Mouse (Mus musculus): Measurements from ENCODE around the gene Ptpn5.
A peak's percentile ranks its signal among the peaks of the same experiment; 100 is the strongest.

The Ptpn5 gene

GRCm38 (mm10) chr7:47059339-47059738 lies 74.1 kb downstream of the Ptpn5 start:
- H3K36me3 ChIP-seq (ENCODE audit: control insufficient read depth, insufficient read depth, low read length, poor library complexity, severe bottlenecking): no peaks in the 10 kb centered on the region
- no peaks in the 10 kb centered on the region for H3K27me3 ChIP-seq (ENCODE audit: control insufficient read depth, insufficient read depth, low read length, poor library complexity, severe bottlenecking)
- DNase-seq (ENCODE audit: low read depth, low spot score): no peak

DNA sequence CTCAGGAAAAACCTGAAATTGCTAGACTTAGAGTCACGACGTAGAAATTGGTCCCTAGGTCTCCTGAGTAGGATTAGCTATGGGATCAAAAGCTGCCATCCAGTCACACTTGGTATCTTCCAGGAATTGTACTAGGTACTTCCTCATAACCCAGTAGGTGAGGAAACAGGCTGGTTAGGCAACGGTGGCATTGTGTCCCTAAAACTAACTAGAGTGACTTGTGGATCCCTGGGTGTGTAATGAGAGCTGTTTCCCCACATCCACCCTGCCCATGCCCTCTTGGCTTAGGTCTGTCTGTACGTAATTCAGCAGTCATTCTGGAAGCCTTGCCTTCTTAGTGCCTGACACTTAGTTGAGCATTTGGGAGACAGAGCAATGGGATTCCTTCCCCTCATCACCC lies 77.2 kb downstream of the Ptpn5 start:
- no peaks in the 10 kb centered on the region for H3K27me3 ChIP-seq (ENCODE audit: control insufficient read depth, insufficient read depth, low read length, poor library complexity, severe bottlenecking)
- DNase-seq (ENCODE audit: low read depth, low spot score): no peak
- no peaks in the 10 kb centered on the region for H3K36me3 ChIP-seq (ENCODE audit: control insufficient read depth, insufficient read depth, low read length, poor library complexity, severe bottlenecking)

DNA sequence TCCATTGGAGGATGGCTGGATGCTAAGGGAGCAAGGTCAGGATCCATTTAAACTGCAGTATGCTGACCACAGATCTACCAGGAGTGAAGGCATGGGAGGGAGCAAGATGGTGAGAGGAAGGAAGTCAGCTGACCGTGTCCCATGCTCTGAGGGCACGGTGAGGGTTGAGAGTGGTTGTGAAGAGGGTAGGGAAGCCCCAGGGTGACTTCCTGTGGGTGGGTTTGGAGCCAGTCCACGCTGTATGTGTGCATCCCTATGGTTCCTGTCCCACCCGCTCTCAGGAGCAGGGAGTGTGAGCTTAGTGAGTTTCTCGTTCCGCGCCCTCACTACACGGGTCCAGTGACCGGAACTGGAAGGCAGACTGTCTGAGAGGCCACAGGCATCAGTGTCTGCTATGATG lies 77.7 kb downstream of the Ptpn5 start:
- peak; percentile 26 for DNase-seq (ENCODE audit: low read depth, low spot score)
- H3K36me3 ChIP-seq (ENCODE audit: control insufficient read depth, insufficient read depth, low read length, poor library complexity, severe bottlenecking): no peaks in the 10 kb centered on the region
- no peaks in the 10 kb centered on the region for H3K27me3 ChIP-seq (ENCODE audit: control insufficient read depth, insufficient read depth, low read length, poor library complexity, severe bottlenecking)

GRCm38 (mm10) chr7:47054666-47055065 lies 78.8 kb downstream of the Ptpn5 start:
- no peak for DNase-seq (ENCODE audit: low read depth, low spot score)
- Histone ChIP-seq H3K27me3 (ENCODE audit: control insufficient read depth, insufficient read depth, low read length, poor library complexity, severe bottlenecking) (no peaks in the 10 kb centered on the region), H3K36me3 (ENCODE audit: control insufficient read depth, insufficient read depth, low read length, poor library complexity, severe bottlenecking) (no peaks in the 10 kb centered on the region)

DNA sequence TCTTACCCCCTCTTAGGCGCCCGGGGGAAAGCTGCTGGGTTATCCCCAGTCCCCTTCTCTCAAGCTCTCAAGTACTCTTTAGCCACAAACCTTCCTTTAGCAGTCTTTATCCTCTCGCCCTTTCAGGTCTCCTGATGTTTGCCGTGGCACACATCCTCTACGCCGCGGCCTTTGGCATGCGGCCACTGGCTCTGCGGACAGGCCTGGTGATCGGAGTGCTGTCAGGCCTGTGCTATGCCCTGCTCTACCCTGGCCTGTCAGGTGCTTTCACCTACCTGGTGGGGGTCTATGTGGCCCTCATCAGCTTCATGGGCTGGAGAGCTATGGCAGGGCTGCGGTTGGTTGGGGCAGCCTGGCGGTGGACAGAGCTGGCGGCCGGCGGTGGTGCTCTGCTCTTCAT lies 80.2 kb downstream of the Ptpn5 start:
- Histone ChIP-seq H3K36me3 (ENCODE audit: control insufficient read depth, insufficient read depth, low read length, poor library complexity, severe bottlenecking) (no peaks in the 10 kb centered on the region), H3K27me3 (ENCODE audit: control insufficient read depth, insufficient read depth, low read length, poor library complexity, severe bottlenecking) (no peaks in the 10 kb centered on the region)
- no peak for DNase-seq (ENCODE audit: low read depth, low spot score)

- Histone ChIP-seq H3K36me3 (ENCODE audit: control insufficient read depth, insufficient read depth, low read length, poor library complexity, severe bottlenecking) (no peaks in the 10 kb centered on the region), H3K27me3 (ENCODE audit: control insufficient read depth, insufficient read depth, low read length, poor library complexity, severe bottlenecking) (no peaks in the 10 kb centered on the region)
- DNase-seq (ENCODE audit: low read depth, low spot score): no peak
Measured at GRCm38 (mm10) chr7:47052276-47052675, 81.2 kb downstream of the Ptpn5 start.

GRCm38 (mm10) chr7:47051404-47052151 lies 81.9 kb downstream of the Ptpn5 start:
- Histone ChIP-seq H3K27me3 (ENCODE audit: control insufficient read depth, insufficient read depth, low read length, poor library complexity, severe bottlenecking) (no peaks in the 10 kb centered on the region), H3K36me3 (ENCODE audit: control insufficient read depth, insufficient read depth, low read length, poor library complexity, severe bottlenecking) (no peaks in the 10 kb centered on the region)
- DNase-seq (ENCODE audit: low read depth, low spot score): peak; percentile 72

- Histone ChIP-seq H3K27me3 (ENCODE audit: control insufficient read depth, insufficient read depth, low read length, poor library complexity, severe bottlenecking) (no peaks in the 10 kb centered on the region), H3K36me3 (ENCODE audit: control insufficient read depth, insufficient read depth, low read length, poor library complexity, severe bottlenecking) (no peaks in the 10 kb centered on the region)
- DNase-seq (ENCODE audit: low read depth, low spot score): no peak
Measured at GRCm38 (mm10) chr7:47050766-47051165, 82.7 kb downstream of the Ptpn5 start.

- peak; percentile 96 for DNase-seq (ENCODE audit: low read depth, low spot score)
- Histone ChIP-seq H3K27me3 (ENCODE audit: control insufficient read depth, insufficient read depth, low read length, poor library complexity, severe bottlenecking) (no peaks in the 10 kb centered on the region), H3K36me3 (ENCODE audit: control insufficient read depth, insufficient read depth, low read length, poor library complexity, severe bottlenecking) (no peaks in the 10 kb centered on the region)
Measured at GRCm38 (mm10) chr7:47050366-47050765, 83.1 kb downstream of the Ptpn5 start, which contains the start of gene Tmem86a. TSS of gene Tmem86a (plus strand) at chr7:47050601.

DNA sequence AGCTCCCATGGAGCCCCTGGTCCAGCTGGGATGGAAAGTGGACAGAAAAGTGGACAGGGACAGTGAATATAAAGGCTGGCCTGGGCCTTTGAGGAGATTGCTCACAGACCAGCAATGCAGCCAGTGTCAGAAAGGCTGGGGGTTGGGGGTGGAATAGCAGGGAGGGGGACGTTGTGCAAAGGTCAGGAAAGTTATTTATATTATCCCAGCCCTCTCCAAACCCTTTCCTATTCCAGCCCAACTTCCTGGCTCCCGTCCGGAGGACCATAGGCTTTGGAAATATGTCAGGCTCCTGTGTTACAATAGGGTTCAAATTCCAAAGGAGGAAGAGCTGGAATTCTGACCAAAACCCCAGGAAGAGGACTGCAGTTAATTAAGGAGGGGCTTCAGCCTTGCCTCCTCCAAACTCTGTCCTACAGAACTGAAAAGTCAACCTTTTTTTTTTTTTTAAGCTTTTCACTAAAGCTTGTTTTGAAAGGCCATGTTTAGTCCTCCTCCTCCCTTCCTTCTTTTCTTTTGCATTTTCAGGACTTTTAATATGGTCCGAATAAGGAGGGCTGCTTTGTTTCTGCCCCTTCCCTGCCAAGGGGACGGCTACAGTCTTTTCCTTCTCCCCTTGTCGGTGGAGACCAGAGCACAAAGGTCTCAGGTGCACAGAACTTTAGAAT lies 90.5 kb downstream of the Ptpn5 start:
- no peak for DNase-seq (ENCODE audit: low read depth, low spot score)
- no peaks in the 10 kb centered on the region for H3K27me3 ChIP-seq (ENCODE audit: control insufficient read depth, insufficient read depth, low read length, poor library complexity, severe bottlenecking)
- no peaks in the 10 kb centered on the region for H3K36me3 ChIP-seq (ENCODE audit: control insufficient read depth, insufficient read depth, low read length, poor library complexity, severe bottlenecking)

GRCm38 (mm10) chr7:47042121-47042520 lies 91.4 kb downstream of the Ptpn5 start:
- no peak for DNase-seq (ENCODE audit: low read depth, low spot score)
- no peaks in the 10 kb centered on the region for H3K36me3 ChIP-seq (ENCODE audit: control insufficient read depth, insufficient read depth, low read length, poor library complexity, severe bottlenecking)
- no peaks in the 10 kb centered on the region for H3K27me3 ChIP-seq (ENCODE audit: control insufficient read depth, insufficient read depth, low read length, poor library complexity, severe bottlenecking)

- Histone ChIP-seq H3K36me3 (ENCODE audit: control insufficient read depth, insufficient read depth, low read length, poor library complexity, severe bottlenecking) (no peaks in the 10 kb centered on the region), H3K27me3 (ENCODE audit: control insufficient read depth, insufficient read depth, low read length, poor library complexity, severe bottlenecking) (no peaks in the 10 kb centered on the region)
- no peak for DNase-seq (ENCODE audit: low read depth, low spot score)
Measured at GRCm38 (mm10) chr7:47041706-47042105, 91.8 kb downstream of the Ptpn5 start.

DNA sequence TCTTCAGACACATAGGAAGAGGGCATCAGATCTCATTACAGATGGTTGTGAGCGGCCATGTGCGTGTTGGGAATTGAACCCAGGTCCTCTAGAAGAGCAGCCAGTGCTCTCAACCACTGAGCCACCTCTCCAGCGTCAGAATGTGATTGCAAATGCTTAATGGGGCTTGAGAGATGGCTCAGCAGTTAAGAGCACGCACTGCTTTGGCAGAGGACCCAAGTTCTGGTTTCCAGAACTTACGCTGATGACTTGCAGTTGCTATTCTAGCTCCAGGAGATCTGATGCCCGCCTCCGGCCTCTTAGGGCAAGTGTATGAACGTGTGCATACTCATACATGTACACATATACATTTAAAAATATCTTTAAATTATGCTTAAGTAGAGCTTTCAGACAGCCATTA lies 98.1 kb downstream of the Ptpn5 start:
- H3K27me3 ChIP-seq (ENCODE audit: control insufficient read depth, insufficient read depth, low read length, poor library complexity, severe bottlenecking): no peaks in the 10 kb centered on the region
- no peaks in the 10 kb centered on the region for H3K36me3 ChIP-seq (ENCODE audit: control insufficient read depth, insufficient read depth, low read length, poor library complexity, severe bottlenecking)
- no peak for DNase-seq (ENCODE audit: low read depth, low spot score)

- no peak for DNase-seq (ENCODE audit: low read depth, low spot score)
- H3K36me3 ChIP-seq (ENCODE audit: control insufficient read depth, insufficient read depth, low read length, poor library complexity, severe bottlenecking): no peaks in the 10 kb centered on the region
- no peaks in the 10 kb centered on the region for H3K27me3 ChIP-seq (ENCODE audit: control insufficient read depth, insufficient read depth, low read length, poor library complexity, severe bottlenecking)
Measured at GRCm38 (mm10) chr7:47034785-47035384, 98.6 kb downstream of the Ptpn5 start.

GRCm38 (mm10) chr7:47031371-47031770 lies 102.1 kb downstream of the Ptpn5 start:
- Histone ChIP-seq H3K36me3 (ENCODE audit: control insufficient read depth, insufficient read depth, low read length, poor library complexity, severe bottlenecking) (no peaks in the 10 kb centered on the region), H3K27me3 (ENCODE audit: control insufficient read depth, insufficient read depth, low read length, poor library complexity, severe bottlenecking) (no peaks in the 10 kb centered on the region)
- DNase-seq (ENCODE audit: low read depth, low spot score): no peak

Measured in splenic B cell, adult 2 months (primary cell).